Mouse (Mus musculus) neural tube, embryonic 14.5 days (tissue): Measurements from ENCODE around the gene Cd52. TPM values are rescaled to one million over a fixed set of nuclear protein-coding genes. Genes with fewer than 3 reads are reported as not detected.
"Not testable (repeated sequence)": the region's sequence is repeated elsewhere in the genome, so short reads cannot be mapped to it uniquely, and the experiment has no call there.

ENCODE experiments used
- ATAC-seq: fragments of 200-750 bp; cut with Nextera tagmentation; 2 replicates; pipeline ENCODE4 v1.8.0; 2017; ENCODE audit warnings: low read depth, mild to moderate bottlenecking, moderate TSS enrichment, moderate library complexity
- H3K27ac ChIP-seq: fragments of 300-500 bp; sonication (generic); 2 replicates; pipeline ENCODE4 v1.5.1; 2014; ENCODE audit warnings: low read depth, mild to moderate bottlenecking, control low read depth, low read length, moderate library complexity, mixed read lengths
- H3K27me3 ChIP-seq: fragments of 300-500 bp; sonication (generic); 2 replicates; pipeline ENCODE4 v1.6.1; 2014; ENCODE audit warnings: low read length; ENCODE audit not compliant: control insufficient read depth, insufficient read depth
- H3K36me3 ChIP-seq: fragments of 300-500 bp; sonication (generic); 2 replicates; pipeline ENCODE4 v1.6.1; 2014; ENCODE audit warnings: low read length, mixed read lengths; ENCODE audit not compliant: control insufficient read depth, insufficient read depth
- H3K4me1 ChIP-seq: fragments of 300-500 bp; sonication (generic); 2 replicates; pipeline ENCODE4 v1.6.1; 2014; ENCODE audit warnings: low read length; ENCODE audit not compliant: control insufficient read depth, insufficient read depth
- H3K4me2 ChIP-seq: fragments of 300-500 bp; sonication (generic); 2 replicates; pipeline ENCODE4 v1.6.1; 2014; ENCODE audit warnings: mild to moderate bottlenecking, low read depth, low read length, control low read depth
- H3K4me3 ChIP-seq: fragments of 300-500 bp; sonication (generic); 2 replicates; pipeline ENCODE4 v1.5.1; 2014; ENCODE audit warnings: low read depth, low read length, control low read depth, mixed read lengths
- H3K9ac ChIP-seq: fragments of 300-500 bp; sonication (generic); replicated peaks from 2 replicates; pipeline ENCODE4 v1.6.1; 2014; ENCODE audit warnings: low read depth, mild to moderate bottlenecking, control low read depth, low read length, mixed read lengths
- H3K9me3 ChIP-seq: fragments of 300-500 bp; sonication (generic); 2 replicates; pipeline ENCODE4 v1.6.1; 2016; ENCODE audit warnings: low read length; ENCODE audit not compliant: control insufficient read depth
- WGBS: fragments of 180-500 bp; shearing (Covaris S2); extraction: QIAGEN DNeasy Blood & Tissue Kit; methylation state at CpG from one replicate; pipeline ENCODE4 v1.1.7; 2014; 5-methylcytosine and 5-hydroxymethylcytosine counted together
- polyA plus RNA-seq: library from polyadenylated mRNA; unstranded; fragments of >200 nt; fragmentation: Nextera tagmentation; extraction: Ambion mirVana; gene quantifications from 2 replicates; pipeline ENCODE4 v1.2.1, GENCODE M21; 2014

The Cd52 gene
- 2.1 and 4.7 TPM in 2 replicates for polyA plus RNA-seq

- Histone ChIP-seq H3K27me3 (no peaks in the 10 kb centered on the region), H3K4me3 (no peak within 1 kb of the TSS), H3K27ac (no peak within 1 kb of the TSS), H3K9me3 (no peaks in the 10 kb centered on the region), H3K36me3 (no peaks in the 10 kb centered on the region), H3K4me2 (no peak within 1 kb of the TSS), H3K9ac (no peak within 1 kb of the TSS), H3K4me1 (no peaks in the 10 kb centered on the region)
- ATAC-seq, result no peak
- WGBS, result 47% methylated on average over 3 of the region's 3 CpGs
These were observed at the start of gene Cd52 for GRCm38 (mm10) chr4:134094923-134095547. Cd52 (minus strand) TSS chr4:134095082.

- not testable (repeated sequence) for H3K9me3 ChIP-seq, H3K27ac ChIP-seq, H3K4me1 ChIP-seq, H3K27me3 ChIP-seq, H3K9ac ChIP-seq, H3K4me3 ChIP-seq, ATAC-seq, H3K36me3 ChIP-seq, H3K4me2 ChIP-seq
- WGBS, result 94% methylated on average over 5 of the region's 5 CpGs
These were observed 49.4 kb upstream of the Cd52 start for GRCm38 (mm10) chr4:134144297-134144696.

- Histone ChIP-seq H3K9me3 (no peaks in the 10 kb centered on the region), H3K36me3 (no peaks in the 10 kb centered on the region), H3K4me2 (no peak overlapping the region), H3K27me3 (no peaks in the 10 kb centered on the region), H3K27ac (no peak overlapping the region), H3K4me1 (no peaks in the 10 kb centered on the region), H3K4me3 (no peak overlapping the region), H3K9ac (no peak overlapping the region)
- no peak for ATAC-seq
- WGBS, result 87% methylated on average over 2 of the region's 2 CpGs
These were observed 44.0 kb upstream of the Cd52 start for GRCm38 (mm10) chr4:134138857-134139256.

GRCm38 (mm10) chr4:134136280-134136926, 41.5 kb upstream of the Cd52 start:
- ATAC-seq, result no peak
- 79% methylated on average over 3 of the region's 3 CpGs for WGBS
- no peaks in the 10 kb centered on the region for H3K36me3 ChIP-seq
- no peak overlapping the region for H3K4me2 ChIP-seq
- H3K4me1 ChIP-seq, result no peaks in the 10 kb centered on the region
- H3K27ac ChIP-seq, result no peak overlapping the region
- H3K27me3 ChIP-seq, result no peaks in the 10 kb centered on the region
- no peaks in the 10 kb centered on the region for H3K9me3 ChIP-seq
- no peak overlapping the region for H3K9ac ChIP-seq
- H3K4me3 ChIP-seq, result no peak overlapping the region

- H3K4me1 ChIP-seq, result peaks cover 5% of the 10 kb centered on the region; the same call in 1 of the 2 replicates
- no peaks in the 10 kb centered on the region for H3K36me3 ChIP-seq
- H3K9ac ChIP-seq, result no peak overlapping the region
- no peak overlapping the region for H3K4me2 ChIP-seq
- H3K27ac ChIP-seq, result no peak overlapping the region
- H3K9me3 ChIP-seq, result no peaks in the 10 kb centered on the region
- H3K4me3 ChIP-seq, result no peak overlapping the region
- ATAC-seq, result no peak
- 89% methylated on average over 8 of the region's 8 CpGs for WGBS
- no peaks in the 10 kb centered on the region for H3K27me3 ChIP-seq
These were observed 37.7 kb upstream of the Cd52 start for GRCm38 (mm10) chr4:134132519-134133095.

GRCm38 (mm10) chr4:134132117-134132516, 37.2 kb upstream of the Cd52 start:
- H3K4me2 ChIP-seq, result no peak overlapping the region
- no peaks in the 10 kb centered on the region for H3K36me3 ChIP-seq
- H3K4me1 ChIP-seq, result peaks cover 10% of the 10 kb centered on the region; the same call in 1 of the 2 replicates
- H3K9ac ChIP-seq, result no peak overlapping the region
- ATAC-seq, result no peak
- no peaks in the 10 kb centered on the region for H3K27me3 ChIP-seq
- no peak overlapping the region for H3K27ac ChIP-seq
- H3K4me3 ChIP-seq, result no peak overlapping the region
- WGBS, result 83% methylated on average over 3 of the region's 3 CpGs
- no peaks in the 10 kb centered on the region for H3K9me3 ChIP-seq

- H3K4me2 ChIP-seq, result peak overlapping the region; percentile 78
- H3K36me3 ChIP-seq, result no peaks in the 10 kb centered on the region
- no peaks in the 10 kb centered on the region for H3K27me3 ChIP-seq
- peaks cover 11% of the 10 kb centered on the region; the same call in 1 of the 2 replicates for H3K4me1 ChIP-seq
- no peak overlapping the region for H3K4me3 ChIP-seq
- ATAC-seq, result no peak
- no peaks in the 10 kb centered on the region for H3K9me3 ChIP-seq
- WGBS, result 51% methylated on average over 6 of the region's 6 CpGs
- no peak overlapping the region for H3K27ac ChIP-seq
- peak overlapping the region; percentile 92; the same call in 1 of the 2 replicates for H3K9ac ChIP-seq
These were observed 34.6 kb upstream of the Cd52 start for GRCm38 (mm10) chr4:134129482-134129881.

GRCm38 (mm10) chr4:134128983-134129362, 34.1 kb upstream of the Cd52 start:
- ATAC-seq, result peak; percentile 3; the same call in 1 of the 2 replicates
- Histone ChIP-seq H3K4me3 (peak overlapping the region; percentile 84), H3K27me3 (no peaks in the 10 kb centered on the region), H3K27ac (peak overlapping the region; percentile 57; the same call in 1 of the 2 replicates), H3K36me3 (no peaks in the 10 kb centered on the region), H3K4me2 (peak overlapping the region; percentile 78), H3K9ac (peak overlapping the region; percentile 92), H3K9me3 (no peaks in the 10 kb centered on the region), H3K4me1 (peaks cover 11% of the 10 kb centered on the region; the same call in 1 of the 2 replicates)
- WGBS, result 6% methylated on average over 14 of the region's 14 CpGs
